In the genomic region with DNA sequence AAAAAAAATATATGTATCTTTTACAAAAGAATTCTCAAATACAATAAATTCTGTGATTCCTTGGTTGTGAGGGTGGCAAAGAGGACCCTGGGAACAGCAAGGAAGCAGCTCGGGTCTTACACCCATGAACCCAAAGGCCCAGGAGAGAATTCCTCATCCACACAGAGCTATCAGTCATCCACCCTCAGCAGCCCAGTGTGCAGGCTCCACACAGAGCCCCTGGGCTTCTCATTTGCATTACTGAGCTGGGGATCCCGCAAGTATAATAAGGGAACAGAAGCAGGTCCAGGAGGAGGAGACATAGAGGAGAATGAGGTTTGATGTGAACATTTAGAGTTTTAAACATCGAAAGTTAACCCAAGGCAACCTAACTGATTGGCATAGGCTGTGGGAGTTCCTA, we compare ENCODE assay signal across 26 mouse cellular contexts.
"Had no signal": no experiment of that assay in that cellular context is flagged by ENCODE, and none has a peak within 500 bp of the region (broad histone marks: within the 10 kb centered on the region; RNA-seq: fewer than 3 reads in every experiment).

No protein-coding gene starts in this region.

- H3K4me3 ChIP-seq: heart, adult 2 months; heart, embryonic 13.5 days; heart, embryonic 15.5 days; hindbrain, embryonic 13.5 days; kidney, embryonic 15.5 days; layer of hippocampus, adult 2 months; left cerebral cortex, adult 2 months; limb, embryonic 10.5 days; limb, embryonic 12.5 days; liver, embryonic 13.5 days had no signal

- ATAC-seq: hindbrain, embryonic 16.5 days; intestine, embryonic 16.5 days had no signal

- H3K4me2 ChIP-seq: heart, embryonic 11.5 days; heart, embryonic 13.5 days; heart, embryonic 15.5 days; hindbrain, embryonic 13.5 days; kidney, embryonic 15.5 days; limb, embryonic 12.5 days; liver, embryonic 11.5 days; liver, embryonic 13.5 days had no signal

- H3K9me3 ChIP-seq: heart, embryonic 13.5 days; heart, embryonic 15.5 days; hindbrain, embryonic 13.5 days; kidney, embryonic 15.5 days; limb, embryonic 10.5 days; limb, embryonic 12.5 days; liver, embryonic 13.5 days had no signal

- H3K27ac ChIP-seq: heart, adult 2 months; heart, embryonic 13.5 days; heart, embryonic 15.5 days; hindbrain, embryonic 13.5 days; kidney, embryonic 15.5 days; kidney, postnatal 0 days; layer of hippocampus, adult 2 months; left cerebral cortex, adult 2 months; limb, embryonic 10.5 days; limb, embryonic 12.5 days; liver, embryonic 13.5 days had no signal

- H3K27me3 ChIP-seq: heart, embryonic 13.5 days; heart, embryonic 15.5 days; kidney, embryonic 15.5 days; limb, embryonic 12.5 days; liver, embryonic 13.5 days had no signal

- DNase-seq: gastrocnemius, postnatal 14 days; gastrocnemius, postnatal 36 days; heart, adult 11 months; heart, adult 2 months; heart, postnatal 14 days; heart, postnatal 36 days; kidney, adult 11 months; kidney, adult 2 months; kidney, adult 9 months; kidney, postnatal 14 days; kidney, postnatal 4 days; liver; liver, embryonic 13.5 days had no signal

- H3K4me1 ChIP-seq: heart, embryonic 13.5 days; heart, embryonic 15.5 days; hindbrain, embryonic 13.5 days; kidney, embryonic 15.5 days; limb, embryonic 10.5 days; limb, embryonic 12.5 days; liver, embryonic 13.5 days had no signal

- H3K36me3 ChIP-seq: heart, embryonic 13.5 days; heart, embryonic 15.5 days; hindbrain, embryonic 13.5 days; kidney, embryonic 15.5 days; limb, embryonic 10.5 days; limb, embryonic 12.5 days; liver, embryonic 13.5 days had no signal

- H3K9ac ChIP-seq: heart, embryonic 13.5 days; heart, embryonic 15.5 days; hindbrain, embryonic 13.5 days; kidney, embryonic 15.5 days; limb, embryonic 12.5 days; liver, embryonic 13.5 days had no signal
